Comparison of ENCODE assay signal across 19 mouse cellular contexts in the genomic region with DNA sequence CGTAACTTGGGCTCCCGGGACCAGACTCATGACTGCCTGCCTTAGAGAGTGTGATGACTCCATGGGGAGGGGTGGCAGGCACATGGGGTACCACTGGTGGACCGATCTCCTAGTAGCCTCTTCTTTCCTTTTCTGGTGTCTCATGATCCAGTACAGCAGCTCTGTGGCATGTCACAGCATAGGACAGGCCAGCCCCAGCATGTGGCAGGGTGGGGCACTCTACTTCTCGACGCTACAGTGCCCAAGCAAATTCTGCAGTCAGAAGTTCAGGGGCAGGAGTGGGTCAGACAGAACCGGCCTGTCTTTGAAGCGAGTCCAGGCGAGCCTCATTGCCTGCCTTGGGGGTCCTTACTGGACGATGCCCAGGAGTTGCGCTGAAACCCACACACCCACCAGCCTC. TPM values are rescaled to one million over a fixed set of nuclear protein-coding genes. Genes with fewer than 3 reads are reported as not detected.
DNase-seq lines count a peak whose midpoint lies in the region; ATAC-seq and TF ChIP-seq lines count a peak whose summit lies in the region.
"Had no signal": no experiment of that assay in that cellular context is flagged by ENCODE, and none has a peak within 500 bp of the region (broad histone marks: within the 10 kb centered on the region; RNA-seq: fewer than 3 reads in every experiment).

No protein-coding gene starts in this region.

- TF ChIP-seq CTCF in liver, postnatal 0 days (IDR thresholded peaks at IDR 0.05; ENCODE audit: low read depth), result no peak

- no peaks in the 10 kb centered on the region for H3K27me3 ChIP-seq in hindbrain, embryonic 13.5 days
- no peaks in the 10 kb centered on the region for H3K27me3 ChIP-seq in hindbrain, embryonic 16.5 days (replicated peaks; ENCODE audit: control insufficient read depth, insufficient read depth, low read length)
- no peaks in the 10 kb centered on the region for H3K27me3 ChIP-seq in liver, postnatal 0 days (ENCODE audit: insufficient read depth, low read length)
- H3K27me3 ChIP-seq: midbrain, embryonic 13.5 days; neural tube, embryonic 15.5 days had no signal

- no peak overlapping the region for H3K27ac ChIP-seq in hindbrain, embryonic 13.5 days
- H3K27ac ChIP-seq in hindbrain, embryonic 16.5 days (ENCODE audit: low read depth, low read length), result no peak overlapping the region
- peak overlapping the region; percentile 94 for H3K27ac ChIP-seq in liver, postnatal 0 days (ENCODE audit: low read depth)
- H3K27ac ChIP-seq: hindbrain, embryonic 14.5 days; limb, embryonic 10.5 days; midbrain, embryonic 13.5 days; neural tube, embryonic 15.5 days had no signal

- TF ChIP-seq EP300 in liver, postnatal 0 days (IDR thresholded peaks at IDR 0.05; ENCODE audit: low read depth), result no peak

- peaks cover 98% of the 10 kb centered on the region for H3K4me1 ChIP-seq in hindbrain, embryonic 13.5 days (replicated peaks)
- H3K4me1 ChIP-seq in hindbrain, embryonic 16.5 days (ENCODE audit: control insufficient read depth, insufficient read depth, low read depth, low read length), result peaks cover 56% of the 10 kb centered on the region
- H3K4me1 ChIP-seq in liver, postnatal 0 days (ENCODE audit: insufficient read depth), result peaks cover 29% of the 10 kb centered on the region

- H3K4me2 ChIP-seq in hindbrain, embryonic 13.5 days, result no peak overlapping the region
- H3K4me2 ChIP-seq in hindbrain, embryonic 16.5 days (ENCODE audit: low read length), result no peak overlapping the region
- H3K4me2 ChIP-seq in liver, postnatal 0 days (ENCODE audit: low read depth, low read length), result peak overlapping the region; percentile 56
- H3K4me2 ChIP-seq: hindbrain, embryonic 14.5 days; lung, embryonic 14.5 days; midbrain, embryonic 13.5 days; neural tube, embryonic 15.5 days had no signal

- no peak overlapping the region for H3K4me3 ChIP-seq in hindbrain, embryonic 13.5 days
- H3K4me3 ChIP-seq in hindbrain, embryonic 16.5 days (ENCODE audit: low read length), result no peak overlapping the region
- H3K4me3 ChIP-seq in liver, postnatal 0 days (ENCODE audit: low read depth, low read length), result no peak overlapping the region
- H3K4me3 ChIP-seq: limb, embryonic 10.5 days; midbrain, embryonic 13.5 days; myocyte; neural tube, embryonic 15.5 days had no signal

- ATAC-seq in hindbrain, embryonic 13.5 days (ENCODE audit: low FRiP score), result no peak
- ATAC-seq in hindbrain, embryonic 16.5 days, result no peak
- no peak for ATAC-seq in liver, postnatal 0 days
- ATAC-seq: midbrain, embryonic 13.5 days had no signal

- H3K9me3 ChIP-seq in hindbrain, embryonic 13.5 days, result no peaks in the 10 kb centered on the region
- H3K9me3 ChIP-seq in hindbrain, embryonic 16.5 days (ENCODE audit: control insufficient read depth, low read length), result no peaks in the 10 kb centered on the region
- H3K9me3 ChIP-seq in liver, postnatal 0 days (ENCODE audit: low read length), result no peaks in the 10 kb centered on the region
- H3K9me3 ChIP-seq: limb, embryonic 10.5 days; midbrain, embryonic 13.5 days; neural tube, embryonic 15.5 days had no signal

- peak; percentile 67 for DNase-seq in urinary bladder, adult 2 months (ENCODE audit: low spot score)
- no peak for DNase-seq in urinary bladder, postnatal 10 days (ENCODE audit: low spot score)
- no peak for DNase-seq in liver, postnatal 0 days
- no peak for DNase-seq in layer of hippocampus, adult 18-20 months (ENCODE audit: low spot score in 2 of 2)
- no peak for DNase-seq in right cerebral cortex, adult 2 months (ENCODE audit: low spot score in 2 of 2)
- DNase-seq: adrenal gland, adult 8-10 months; B cell, adult 2 months; cerebellum, postnatal 25 days; gastrocnemius, postnatal 14 days; heart, postnatal 10 days; lung, embryonic 14.5 days; lung, postnatal 4 days had no signal

- 72% methylated on average over 10 of the region's 10 CpGs for WGBS in hindbrain, embryonic 13.5 days
- WGBS in hindbrain, embryonic 16.5 days, result 80% methylated on average over 10 of the region's 10 CpGs
- 56% methylated on average over 10 of the region's 10 CpGs for WGBS in liver, postnatal 0 days (ENCODE audit: insufficient replicate concordance)

- H3K36me3 ChIP-seq in hindbrain, embryonic 13.5 days, result no peaks in the 10 kb centered on the region
- H3K36me3 ChIP-seq in hindbrain, embryonic 16.5 days (ENCODE audit: control insufficient read depth, insufficient read depth, low read length), result no peaks in the 10 kb centered on the region
- H3K36me3 ChIP-seq in liver, postnatal 0 days (replicated peaks; ENCODE audit: insufficient read depth, low read length), result no peaks in the 10 kb centered on the region
- H3K36me3 ChIP-seq: limb, embryonic 10.5 days; midbrain, embryonic 13.5 days; neural tube, embryonic 15.5 days had no signal

- peak overlapping the region; percentile 29; the same call in 1 of the 2 replicates for H3K9ac ChIP-seq in hindbrain, embryonic 13.5 days
- H3K9ac ChIP-seq in hindbrain, embryonic 16.5 days (ENCODE audit: low read depth, low read length), result no peak overlapping the region
- H3K9ac ChIP-seq in liver, postnatal 0 days (replicated peaks), result 0 out of 2 replicates have a peak overlapping the region, but pooled peaks have one; percentile 21
- H3K9ac ChIP-seq: lung, embryonic 14.5 days; neural tube, embryonic 15.5 days had no signal

RNA-seq across cellular contexts. Expression of gene Nectin1, which starts 13.4 kb away (rescaled TPM):
- polyA plus RNA-seq in hindbrain, embryonic 13.5 days (2015; fragmentation: Nextera tagmentation; extraction: Ambion mirVana), result 13.6 and 13.8 TPM in 2 replicates
- 12.9 and 15.5 TPM in 2 replicates for polyA plus RNA-seq in hindbrain, embryonic 16.5 days (2015; fragmentation: Nextera tagmentation; extraction: Ambion mirVana)
- polyA plus RNA-seq in urinary bladder, adult 2 months (2012; rRNA removed), result 13.8 and 28.1 TPM in 2 replicates
- polyA plus RNA-seq in liver, postnatal 0 days (2015; fragmentation: Nextera tagmentation; extraction: Ambion mirVana), result 4.0 and 4.1 TPM in 2 replicates
- total RNA-seq in layer of hippocampus, adult 18-20 months (2021), result 10 to 100 TPM; 68.2 to 70.6 TPM
